Comparison of ENCODE assay signal across 16 mouse cellular contexts in genomic region chrX:151513066-151513465, GRCm38 (mm10). TPM values are rescaled to one million over a fixed set of nuclear protein-coding genes. Genes with fewer than 3 reads are reported as not detected.
A peak's percentile ranks its signal among the peaks of the same experiment; 100 is the strongest.
DNase-seq lines count a peak whose midpoint lies in the region.
"Had no signal": no experiment of that assay in that cellular context is flagged by ENCODE, and none has a peak within 500 bp of the region (broad histone marks: within the 10 kb centered on the region; RNA-seq: fewer than 3 reads in every experiment).

No protein-coding gene starts in this region.

- DNase-seq in adrenal gland, postnatal 10 days = peak; percentile 27
- no peak for DNase-seq in adrenal gland, adult 18-20 months (ENCODE audit: low spot score in 2 of 2)
- DNase-seq in adrenal gland, postnatal 14 days = peak; percentile 30
- peak; percentile 11 to 12 for DNase-seq in adrenal gland, postnatal 36 days
- no peak for DNase-seq in layer of hippocampus, adult 9-10 months (ENCODE audit: low spot score)
- DNase-seq in left cerebral cortex, postnatal 10 days (ENCODE audit: extremely low spot score in 1 of 2, low spot score in 2 of 2) = no peak
- DNase-seq: cerebellum, adult 18-20 months; cerebellum, adult 9-10 months; cerebellum, postnatal 14 days; forebrain, postnatal 0 days; gastrocnemius, adult 2 months; gastrocnemius, postnatal 14 days; heart, adult 11 months; heart, postnatal 10 days; heart, postnatal 36 days; kidney, adult 18-20 months had no signal

- intact Hi-C loops in left cerebral cortex, postnatal 10 days (cut with DNase I) = no loop called here

RNA-seq across cellular contexts. Expression of gene Phf8, which starts 7.4 kb away (rescaled TPM):
- 10 to 100 TPM; 22.9 to 26.2 TPM for total RNA-seq in adrenal gland, postnatal 10 days (2021)
- 10 to 100 TPM; 27.4 to 28.6 TPM for total RNA-seq in adrenal gland, adult 18-20 months (2021)
- 23.7 and 31.5 TPM in 2 replicates for total RNA-seq in adrenal gland, postnatal 14 days (2021)
- total RNA-seq in adrenal gland, postnatal 36 days (2021) = 10 to 100 TPM; 26.5 to 29.9 TPM
- total RNA-seq in left cerebral cortex, postnatal 10 days (2021) = 10 to 100 TPM; 28.5 to 32.4 TPM

Comparison
In these comparisons a context has a peak if more than half of its experiments do, and no peak if none do; other contexts are left out.
1. DNase-seq: peak in adrenal gland, postnatal 10 days (single experiment), adrenal gland, postnatal 14 days (single experiment) and adrenal gland, postnatal 36 days (2 of 2); none in adrenal gland, adult 18-20 months (0 of 2), layer of hippocampus, adult 9-10 months (single experiment) and left cerebral cortex, postnatal 10 days (0 of 2).